Mouse (Mus musculus): ENCODE measurements around the gene Ago3.

- TF ChIP-seq CTCF (IDR thresholded peaks at IDR 0.05; ENCODE audit: control insufficient read depth, insufficient read depth, insufficient replicate concordance, low read depth, low read length) (no peak), POLR2A (IDR thresholded peaks at IDR 0.05; ENCODE audit: control insufficient read depth, low read depth, low read length) (no peak)
Observed at GRCm38 (mm10) chr4:126434094-126434493, 4.7 kb upstream of the Ago3 start.
